Mouse (Mus musculus): Measurements from ENCODE around the gene Nudt21.

DNA sequence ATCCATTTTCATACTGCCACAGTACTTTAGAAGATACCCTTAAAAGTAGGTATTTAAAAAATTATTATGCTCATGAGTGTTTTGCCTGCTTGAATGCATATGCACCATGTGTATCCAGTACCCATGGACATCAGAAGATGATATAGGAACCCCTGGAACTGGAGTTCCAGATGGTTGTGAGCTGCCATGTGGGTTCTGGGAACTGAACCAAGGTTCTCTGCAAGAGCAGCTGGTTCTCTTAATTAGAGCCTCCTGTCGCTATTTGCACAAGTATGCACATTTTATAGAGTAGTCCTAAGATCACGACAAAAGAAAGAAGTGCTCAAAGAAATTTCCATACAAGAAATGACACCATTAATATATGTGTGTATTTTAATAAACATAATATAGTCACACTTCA is 11.0 kb upstream of the Nudt21 start:
- TF ChIP-seq CTCF (IDR thresholded peaks at IDR 0.05; ENCODE audit: insufficient read depth, low read depth, low read length) = no peak
- no peak for TF ChIP-seq POLR2A (IDR thresholded peaks at IDR 0.05; ENCODE audit: insufficient read depth, low read depth, low read length)

All from olfactory bulb, adult 2 months (tissue).